Mouse (Mus musculus): ENCODE measurements around the gene Dpm1.

Dpm1 gene

GRCm38 (mm10) chr2:168223326-168223725 lies 7.1 kb downstream of the Dpm1 start:
- no peak for DNase-seq

GRCm38 (mm10) chr2:168213788-168214397 lies 16.5 kb downstream of the Dpm1 start:
- no peak for DNase-seq

DNA sequence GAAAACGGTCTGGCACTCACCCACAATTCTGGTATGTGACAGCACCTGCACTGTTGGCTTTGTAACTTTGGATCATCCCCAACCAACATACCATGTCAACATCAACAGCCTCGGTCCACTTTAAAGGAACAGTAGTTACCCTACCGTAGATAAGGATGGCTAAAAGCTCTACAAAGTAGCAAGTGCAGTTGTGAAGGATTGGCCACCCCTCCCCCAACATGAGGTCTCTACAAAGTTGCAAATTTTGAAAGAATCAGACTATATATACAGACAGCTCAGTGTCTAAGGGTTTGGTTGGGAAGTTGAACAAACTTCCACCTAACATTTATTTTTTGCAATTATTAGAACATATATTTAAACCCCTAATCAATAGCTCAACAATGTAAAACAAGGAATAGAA lies 22.5 kb downstream of the Dpm1 start:
- no peak for DNase-seq

DNA sequence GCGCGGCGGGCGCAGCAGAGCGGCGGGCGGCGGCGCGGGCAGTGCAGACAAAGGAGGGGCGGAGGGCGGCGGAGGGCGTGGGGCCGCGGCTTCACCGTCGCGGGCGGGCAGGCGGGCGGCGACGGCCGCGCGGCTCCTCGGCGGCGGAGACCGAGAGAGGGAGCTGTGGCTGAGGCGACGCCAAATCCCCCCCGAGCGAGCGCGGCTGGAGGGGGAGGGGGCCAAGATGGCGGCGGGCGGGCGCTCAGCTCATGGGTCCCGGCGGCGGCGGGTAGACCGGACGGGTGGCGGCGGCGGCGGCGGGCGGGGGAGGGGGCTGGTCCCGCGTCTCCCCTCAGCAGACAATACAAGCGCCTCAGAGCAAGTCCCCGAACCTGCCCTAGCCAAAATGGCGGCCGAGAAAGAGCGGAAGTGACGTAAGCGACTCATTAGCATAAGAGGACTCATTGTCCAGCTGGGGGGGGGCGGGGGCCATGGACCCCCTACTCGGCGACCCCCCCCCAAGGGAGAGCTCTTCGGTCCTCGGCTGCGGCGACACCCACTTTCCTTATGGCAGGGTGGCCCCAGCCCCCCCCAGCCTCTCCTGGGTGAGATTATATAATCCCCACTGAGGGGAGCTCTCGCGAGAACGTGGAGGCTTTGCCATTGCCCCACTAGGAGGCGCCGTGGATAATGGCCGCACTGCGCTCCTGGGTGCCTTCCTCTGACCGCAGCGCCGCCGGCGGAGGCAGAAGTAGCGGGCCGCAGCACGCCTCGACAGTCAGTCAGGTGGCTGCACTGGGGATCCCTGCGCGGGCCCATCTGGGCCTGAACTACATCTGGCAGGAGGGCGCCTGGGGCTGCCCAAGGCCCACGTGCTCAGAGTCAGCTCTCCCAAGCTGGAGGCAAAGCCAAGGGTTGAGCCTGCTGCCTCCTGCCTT lies 23.4 kb downstream of the Dpm1 start, which contains the start of gene Adnp:
Adnp (minus strand) TSS at position 388 of the 920 bp plus-strand sequence.
- peak; percentile 92 to 95 for DNase-seq

DNA sequence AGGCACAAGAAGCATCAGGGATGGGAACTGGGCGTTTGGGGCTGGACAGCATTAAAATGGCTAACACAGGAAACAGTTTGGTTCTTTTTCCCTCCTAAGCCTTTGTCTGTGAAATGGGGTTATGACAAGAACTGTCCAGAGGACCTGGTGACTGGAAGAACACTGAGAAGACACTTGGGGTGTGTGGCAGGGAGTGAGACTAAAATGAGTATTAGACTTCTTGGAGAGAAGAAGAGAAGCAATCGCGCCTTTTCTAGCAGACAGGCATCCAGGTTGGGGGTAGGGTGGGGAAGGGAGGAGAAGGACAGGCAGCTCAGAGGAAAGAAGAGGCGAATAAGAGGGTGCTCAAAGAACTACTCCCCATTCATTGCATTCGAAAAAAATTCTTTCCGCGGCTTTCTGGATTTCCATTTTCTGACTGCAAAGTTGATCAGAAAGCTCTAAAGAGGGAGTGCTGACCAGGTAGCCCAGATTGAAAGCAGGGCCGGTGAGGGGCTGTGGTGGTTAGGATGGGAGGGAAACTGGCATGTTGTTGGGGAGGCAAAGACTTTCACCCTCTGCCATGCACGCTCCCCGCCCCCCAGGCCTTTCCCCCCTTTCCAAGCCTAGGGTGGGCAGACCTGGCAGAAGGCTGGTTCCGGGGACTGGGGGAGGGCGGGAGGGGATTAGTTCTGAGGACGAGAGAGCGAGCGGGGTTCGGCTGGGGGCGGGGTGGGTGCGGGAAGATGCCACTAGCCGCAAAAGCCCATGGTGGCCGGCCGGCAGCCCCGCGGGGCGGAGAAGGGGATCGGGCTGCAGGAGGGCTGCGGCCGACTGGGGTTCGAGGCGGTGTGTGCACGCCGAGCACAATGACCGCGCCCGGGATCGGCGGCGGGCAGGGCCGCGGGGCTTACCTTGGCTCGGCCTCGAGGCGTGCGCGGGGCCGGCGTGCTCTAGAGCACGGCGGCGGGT lies 24.4 kb downstream of the Dpm1 start:
- peak; percentile 36 to 38 for DNase-seq

DNA sequence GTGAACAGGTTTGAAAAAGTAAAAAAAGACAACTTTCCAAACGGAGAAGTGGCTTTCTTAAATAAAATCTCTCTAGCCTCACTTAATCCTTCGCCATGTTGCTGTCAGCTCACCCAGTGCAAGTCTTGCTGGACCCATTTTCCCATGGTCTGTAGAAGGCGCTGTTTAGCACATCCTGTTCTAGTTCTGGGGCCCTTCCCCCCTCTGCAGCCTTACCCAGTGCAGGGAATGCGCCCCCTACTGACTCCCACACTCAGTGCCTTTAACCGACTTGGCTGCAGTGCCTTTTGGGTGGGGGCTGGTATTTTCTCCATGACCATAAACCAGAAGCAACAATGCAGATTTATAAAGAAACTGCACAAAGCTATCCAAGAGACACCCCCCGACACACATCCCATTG lies 25.1 kb downstream of the Dpm1 start:
- peak; percentile 65 to 78 for DNase-seq

GRCm38 (mm10) chr2:168204476-168204999 lies 25.9 kb downstream of the Dpm1 start:
- DNase-seq, result no peak

- DNase-seq, result no peak
These were observed 30.2 kb downstream of the Dpm1 start for GRCm38 (mm10) chr2:168200014-168200691.

- DNase-seq, result no peak
These were observed 30.9 kb downstream of the Dpm1 start for GRCm38 (mm10) chr2:168199476-168199875.

DNA sequence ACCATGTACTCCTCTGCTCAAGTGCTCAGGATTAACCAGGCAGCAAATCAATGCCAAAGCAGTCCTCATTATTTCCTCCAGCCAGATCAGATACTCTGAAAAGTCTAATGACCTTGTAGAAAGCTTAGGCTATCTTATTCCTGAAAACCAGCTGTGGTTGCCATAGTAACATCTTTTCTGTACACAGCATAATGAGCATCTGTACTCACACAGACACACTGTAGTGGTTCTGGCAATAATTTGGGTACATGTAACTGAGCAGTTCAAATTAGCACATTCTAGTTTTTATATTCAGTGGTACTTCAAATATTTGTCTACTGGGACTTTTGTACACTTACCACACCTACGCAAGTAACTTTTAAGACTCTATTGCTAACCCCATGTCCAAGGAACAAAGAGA lies 32.0 kb downstream of the Dpm1 start:
- DNase-seq, result no peak

DNA sequence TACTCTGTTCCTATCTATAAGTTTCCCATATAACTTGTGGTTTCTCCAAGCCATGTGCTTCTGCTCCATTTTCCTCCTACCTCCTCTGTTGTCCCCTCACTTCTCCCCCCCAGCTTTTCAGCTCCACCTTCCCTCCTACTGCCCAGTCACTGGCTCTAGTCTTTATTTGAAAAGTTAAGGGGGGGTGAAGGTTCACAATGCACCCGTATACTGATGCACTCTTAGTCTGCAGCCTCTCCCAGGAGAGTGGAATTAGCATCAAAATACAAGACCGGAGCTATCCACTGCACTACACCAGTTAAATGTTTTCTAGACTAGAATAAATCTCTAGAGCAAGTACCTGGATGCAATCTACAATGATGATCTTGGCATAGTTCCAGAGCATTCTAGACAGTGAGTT lies 34.7 kb downstream of the Dpm1 start:
- no peak for DNase-seq

DNA sequence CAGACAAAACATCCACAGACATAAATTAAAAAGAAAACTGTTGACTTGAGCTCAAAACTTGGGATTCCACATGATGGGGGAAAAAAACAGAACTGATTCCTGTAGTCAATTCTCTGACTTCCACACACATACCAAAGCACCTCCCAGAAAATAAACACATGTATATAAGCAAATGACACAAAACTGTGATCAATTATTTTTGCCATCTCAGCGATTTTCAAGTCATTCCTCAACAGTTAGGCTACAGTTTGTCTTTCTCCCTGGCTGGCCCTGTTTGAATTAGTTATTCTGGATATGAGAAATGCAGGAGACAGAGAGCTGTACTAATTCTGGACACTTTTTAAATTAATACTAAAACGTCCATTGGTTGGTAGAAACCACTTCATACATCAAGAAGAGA lies 36.7 kb downstream of the Dpm1 start:
- no peak for DNase-seq

- no peak for DNase-seq
These were observed 38.5 kb downstream of the Dpm1 start for GRCm38 (mm10) chr2:168191856-168192255.

DNA sequence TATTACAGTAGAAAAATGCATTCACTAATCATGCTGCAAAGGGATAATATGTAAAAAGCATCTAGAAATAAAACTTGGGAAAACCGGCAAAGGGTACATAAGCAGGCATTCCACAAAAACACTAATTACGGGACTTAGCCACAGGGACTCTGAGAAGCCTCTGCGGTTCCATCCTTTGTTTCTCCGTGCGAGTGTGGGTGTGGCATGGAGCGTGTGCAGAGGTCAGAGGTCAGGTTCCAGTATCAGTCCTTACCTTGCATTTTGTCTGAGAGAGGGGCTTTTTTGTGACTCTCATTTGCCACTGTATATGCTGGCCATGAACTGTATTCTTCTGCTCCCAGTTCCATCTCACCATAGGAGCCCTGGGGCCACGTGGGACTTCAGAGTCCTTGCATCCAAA lies 54.4 kb downstream of the Dpm1 start:
- no peak for DNase-seq

DNA sequence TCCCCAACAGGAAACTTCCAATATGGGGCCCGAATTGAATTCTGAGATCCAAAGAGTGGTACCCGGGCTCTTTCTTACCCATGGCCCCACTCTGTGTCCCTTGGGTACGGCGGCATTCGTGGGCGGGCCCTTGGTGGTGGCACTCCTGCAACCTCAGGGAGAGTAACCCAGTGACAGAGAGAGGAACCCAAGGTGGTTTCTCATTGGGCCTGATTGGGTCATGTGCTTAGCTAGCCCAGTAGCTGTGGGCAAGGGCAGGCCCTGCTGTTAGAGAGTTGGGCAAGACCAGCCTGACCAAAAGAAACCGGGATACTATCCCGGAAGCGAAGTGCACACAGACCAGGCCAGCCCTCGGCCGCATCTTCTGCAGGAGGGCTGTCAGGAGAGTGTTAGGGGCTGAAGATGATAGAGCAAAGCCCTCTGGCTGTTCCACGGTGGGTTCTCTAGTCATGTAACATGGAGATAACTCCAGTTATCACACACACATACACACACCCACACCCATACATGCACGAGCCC lies 60.2 kb downstream of the Dpm1 start:
- DNase-seq, result peak in 1 of 2 experiments; percentile 27

DNA sequence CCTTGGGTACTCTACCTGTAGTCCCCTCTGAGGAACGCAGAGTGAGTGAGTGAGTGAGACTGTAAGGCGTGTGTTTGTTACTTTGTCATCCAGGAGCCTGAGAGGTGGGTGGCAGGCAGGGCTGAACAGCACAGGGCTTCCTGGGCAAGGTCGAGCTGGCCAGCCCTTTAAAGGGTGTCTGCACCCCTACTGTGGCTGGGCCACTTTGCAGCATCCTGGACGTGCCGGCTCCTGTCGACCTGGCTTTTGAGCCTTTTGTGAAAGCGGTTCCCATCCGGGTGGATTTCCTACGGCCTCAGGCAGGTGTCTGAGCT lies 60.6 kb downstream of the Dpm1 start:
- no peak for DNase-seq

- no peak for DNase-seq
These were observed 61.2 kb downstream of the Dpm1 start for GRCm38 (mm10) chr2:168168892-168169799.

DNA sequence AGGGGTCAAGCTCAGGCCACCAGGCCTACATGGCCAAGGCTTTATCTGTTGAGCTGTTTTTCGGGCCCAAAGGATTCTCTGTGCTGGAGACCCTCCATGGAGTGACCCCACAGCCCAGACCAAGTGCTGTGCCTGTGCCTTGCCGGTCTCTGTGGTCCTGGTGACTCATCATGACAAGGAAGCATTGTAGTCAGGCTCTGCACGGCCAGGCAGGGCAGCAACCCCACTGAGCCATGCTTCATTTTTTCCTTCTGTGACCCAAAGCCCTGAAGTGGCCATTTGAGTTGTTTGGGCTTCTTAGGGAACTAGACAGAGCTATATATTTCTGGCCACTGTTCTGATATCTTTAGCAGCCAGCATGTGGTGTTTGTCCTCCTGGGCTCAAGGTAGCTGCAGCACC lies 62.6 kb downstream of the Dpm1 start:
- no peak for DNase-seq

- DNase-seq, result no peak
These were observed 63.5 kb downstream of the Dpm1 start for GRCm38 (mm10) chr2:168166750-168167460.

DNA sequence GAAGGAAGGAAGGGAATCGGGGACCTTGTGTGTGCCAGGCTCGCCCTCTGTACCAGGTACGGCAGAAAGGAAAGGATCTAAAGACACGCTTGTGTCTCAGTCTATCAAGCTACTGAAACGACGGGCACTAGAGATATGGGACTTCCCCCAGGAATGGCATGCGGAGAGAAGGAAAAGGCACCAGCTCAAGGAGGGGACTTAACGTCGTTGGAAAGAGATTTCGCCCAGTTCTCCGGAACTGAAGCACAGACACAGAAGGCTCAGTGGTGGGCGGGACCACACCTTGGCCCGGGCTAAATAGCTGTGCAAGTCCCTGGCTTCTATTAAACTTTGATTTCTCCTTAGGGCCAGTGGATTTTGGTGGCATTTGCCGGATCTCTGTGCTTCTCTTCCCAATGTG lies 68.4 kb downstream of the Dpm1 start:
- no peak for DNase-seq

Measured in thymus, adult 18-20 months (tissue).